In the genomic region with DNA sequence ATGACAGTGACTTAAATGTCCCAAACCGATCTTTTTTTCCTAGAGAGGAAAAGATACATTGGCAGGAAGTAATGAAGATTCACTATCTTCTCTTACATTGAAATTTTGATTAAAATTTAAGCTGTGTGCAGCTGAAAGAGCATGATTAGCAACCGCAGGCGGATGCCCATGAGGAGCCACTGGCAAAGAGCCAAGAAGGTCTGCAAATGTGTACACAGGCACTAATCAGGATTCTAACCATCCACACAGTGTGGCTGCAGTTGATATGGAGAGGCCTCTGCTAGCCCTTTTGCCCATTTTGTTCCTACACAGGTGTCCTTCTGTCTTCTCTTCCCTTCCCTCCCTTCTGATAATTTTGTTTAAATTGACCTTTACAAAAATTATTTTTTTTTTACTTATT, we compare ENCODE assay signal across 30 mouse cellular contexts.
A peak's percentile ranks its signal among the peaks of the same experiment; 100 is the strongest.
DNase-seq lines count a peak whose midpoint lies in the region; ATAC-seq and TF ChIP-seq lines count a peak whose summit lies in the region.
"Had no signal": no experiment of that assay in that cellular context is flagged by ENCODE, and none has a peak within 500 bp of the region (broad histone marks: within the 10 kb centered on the region; RNA-seq: fewer than 3 reads in every experiment).

No protein-coding gene starts in this region.

- DNase-seq in hindbrain, postnatal 0 days (ENCODE audit: low spot score): peak; percentile 68
- DNase-seq in lung, embryonic 14.5 days: peak; percentile 25
- DNase-seq in lung, postnatal 25 days (ENCODE audit: low spot score): no peak
- peak; percentile 86 for DNase-seq in MEL-GATA-1-ER (ENCODE audit: extremely low read depth, low read depth)
- DNase-seq in limb, embryonic 10.5 days (ENCODE audit: low spot score): no peak
- DNase-seq in urinary bladder, adult 18-20 months (ENCODE audit: low spot score in 2 of 2): no peak
- DNase-seq: adrenal gland, adult 8-10 months; cerebellum, adult 9-11 months; heart, postnatal 14 days; kidney, adult 9 months; liver; lung, adult 2 months; lung, postnatal 14 days; right cerebral cortex, adult 18-20 months; spleen, adult 18-20 months; thymus, adult 18-20 months; thymus, postnatal 25 days had no signal

- WGBS in hindbrain, postnatal 0 days: 36% methylated on average over 3 of the region's 3 CpGs
- WGBS in hindbrain, embryonic 16.5 days: 45% methylated on average over 3 of the region's 3 CpGs
- WGBS in lung, embryonic 14.5 days: 47% methylated on average over 3 of the region's 3 CpGs
- 92% methylated on average over 3 of the region's 3 CpGs for WGBS in limb, embryonic 10.5 days

- no peaks in the 10 kb centered on the region for H3K4me1 ChIP-seq in hindbrain, postnatal 0 days (ENCODE audit: insufficient read depth, low read length)
- H3K4me1 ChIP-seq in hindbrain, embryonic 16.5 days (ENCODE audit: control insufficient read depth, insufficient read depth, low read depth, low read length): no peaks in the 10 kb centered on the region
- no peaks in the 10 kb centered on the region for H3K4me1 ChIP-seq in lung, embryonic 14.5 days (ENCODE audit: insufficient read depth)
- peaks cover 8% of the 10 kb centered on the region for H3K4me1 ChIP-seq in limb, embryonic 10.5 days
- H3K4me1 ChIP-seq: intestine, embryonic 15.5 days; megakaryocyte, embryonic 14.5 days had no signal

- H3K9me3 ChIP-seq in hindbrain, postnatal 0 days (ENCODE audit: low read length): no peaks in the 10 kb centered on the region
- H3K9me3 ChIP-seq in hindbrain, embryonic 16.5 days (ENCODE audit: control insufficient read depth, low read length): no peaks in the 10 kb centered on the region
- no peaks in the 10 kb centered on the region for H3K9me3 ChIP-seq in lung, embryonic 14.5 days (ENCODE audit: low read depth, low read length)
- H3K9me3 ChIP-seq in limb, embryonic 10.5 days (replicated peaks): no peaks in the 10 kb centered on the region
- H3K9me3 ChIP-seq: hindbrain, embryonic 10.5 days; hindbrain, embryonic 15.5 days; intestine, embryonic 15.5 days; neural tube, embryonic 12.5 days had no signal

- no peaks in the 10 kb centered on the region for H3K27me3 ChIP-seq in hindbrain, postnatal 0 days (ENCODE audit: insufficient read depth, low read length)
- no peaks in the 10 kb centered on the region for H3K27me3 ChIP-seq in hindbrain, embryonic 16.5 days (replicated peaks; ENCODE audit: control insufficient read depth, insufficient read depth, low read length)
- no peaks in the 10 kb centered on the region for H3K27me3 ChIP-seq in lung, embryonic 14.5 days (ENCODE audit: insufficient read depth, low read length)
- H3K27me3 ChIP-seq in limb, embryonic 10.5 days (ENCODE audit: low read depth, poor library complexity, severe bottlenecking): no peaks in the 10 kb centered on the region
- H3K27me3 ChIP-seq: hindbrain, embryonic 15.5 days; intestine, embryonic 15.5 days; neural tube, embryonic 12.5 days had no signal

- ATAC-seq in hindbrain, postnatal 0 days: no peak
- no peak for ATAC-seq in hindbrain, embryonic 16.5 days
- ATAC-seq in lung, embryonic 14.5 days (ENCODE audit: insufficient read depth): no peak
- ATAC-seq: CD4-positive, CD25-positive, alpha-beta regulatory T cell, adult 4 months; forebrain, embryonic 16.5 days; intestine, embryonic 15.5 days; midbrain, embryonic 16.5 days had no signal

- H3K27ac ChIP-seq in hindbrain, postnatal 0 days: no peak overlapping the region
- H3K27ac ChIP-seq in hindbrain, embryonic 16.5 days (ENCODE audit: low read depth, low read length): no peak overlapping the region
- no peak overlapping the region for H3K27ac ChIP-seq in lung, embryonic 14.5 days (ENCODE audit: low read depth)
- no peak overlapping the region for H3K27ac ChIP-seq in limb, embryonic 10.5 days
- H3K27ac ChIP-seq: hindbrain, embryonic 10.5 days; hindbrain, embryonic 15.5 days; intestine, embryonic 15.5 days; liver, embryonic 14.5 days; neural tube, embryonic 12.5 days; stomach, postnatal 0 days had no signal

- H3K4me3 ChIP-seq in hindbrain, postnatal 0 days (ENCODE audit: low read length): no peak overlapping the region
- no peak overlapping the region for H3K4me3 ChIP-seq in hindbrain, embryonic 16.5 days (ENCODE audit: low read length)
- H3K4me3 ChIP-seq in lung, embryonic 14.5 days (ENCODE audit: low read depth, low read length): no peak overlapping the region
- H3K4me3 ChIP-seq in limb, embryonic 10.5 days: no peak overlapping the region
- H3K4me3 ChIP-seq: erythroblast, embryonic 14.5 days; hindbrain, embryonic 10.5 days; hindbrain, embryonic 15.5 days; intestine, embryonic 15.5 days; megakaryocyte, embryonic 14.5 days; myocyte; neural tube, embryonic 12.5 days had no signal

- H3K4me2 ChIP-seq in hindbrain, postnatal 0 days (ENCODE audit: low read depth, low read length): no peak overlapping the region
- no peak overlapping the region for H3K4me2 ChIP-seq in hindbrain, embryonic 16.5 days (ENCODE audit: low read length)
- no peak overlapping the region for H3K4me2 ChIP-seq in lung, embryonic 14.5 days
- H3K4me2 ChIP-seq: hindbrain, embryonic 15.5 days; intestine, embryonic 15.5 days; neural tube, embryonic 12.5 days had no signal

- no peak for TF ChIP-seq CTCF in hindbrain, postnatal 0 days (IDR thresholded peaks at IDR 0.05; ENCODE audit: low read depth)
- no peak for TF ChIP-seq CTCF in lung, embryonic 14.5 days (IDR thresholded peaks at IDR 0.05; ENCODE audit: low read depth)

- peaks cover 7% of the 10 kb centered on the region; the same call in 1 of the 2 replicates for H3K36me3 ChIP-seq in hindbrain, postnatal 0 days (ENCODE audit: insufficient read depth, low read length)
- H3K36me3 ChIP-seq in hindbrain, embryonic 16.5 days (ENCODE audit: control insufficient read depth, insufficient read depth, low read length): no peaks in the 10 kb centered on the region
- no peaks in the 10 kb centered on the region for H3K36me3 ChIP-seq in lung, embryonic 14.5 days (ENCODE audit: insufficient read depth)
- peaks cover 5% of the 10 kb centered on the region; the same call in 1 of the 2 replicates for H3K36me3 ChIP-seq in limb, embryonic 10.5 days
- H3K36me3 ChIP-seq: intestine, embryonic 15.5 days; neural tube, embryonic 12.5 days had no signal

- H3K9ac ChIP-seq in hindbrain, postnatal 0 days (replicated peaks; ENCODE audit: low read length): no peak overlapping the region
- H3K9ac ChIP-seq in hindbrain, embryonic 16.5 days (ENCODE audit: low read depth, low read length): no peak overlapping the region
- no peak overlapping the region for H3K9ac ChIP-seq in lung, embryonic 14.5 days
- H3K9ac ChIP-seq: hindbrain, embryonic 15.5 days; intestine, embryonic 15.5 days; liver, embryonic 14.5 days; neural tube, embryonic 12.5 days had no signal

Comparison
In these comparisons a context has a peak if more than half of its experiments do, and no peak if none do; other contexts are left out.
1. DNase-seq: peak in hindbrain, postnatal 0 days (single experiment), lung, embryonic 14.5 days (single experiment) and MEL-GATA-1-ER (single experiment); none in lung, postnatal 25 days (single experiment), limb, embryonic 10.5 days (single experiment) and urinary bladder, adult 18-20 months (0 of 2).